Mouse (Mus musculus): ENCODE results near the gene Rims4. TPM values are rescaled to one million over a fixed set of nuclear protein-coding genes. Genes with fewer than 3 reads are reported as not detected.

Rims4 gene
- total and polyA plus RNA-seq, 3 experiments, result not detected

DNA sequence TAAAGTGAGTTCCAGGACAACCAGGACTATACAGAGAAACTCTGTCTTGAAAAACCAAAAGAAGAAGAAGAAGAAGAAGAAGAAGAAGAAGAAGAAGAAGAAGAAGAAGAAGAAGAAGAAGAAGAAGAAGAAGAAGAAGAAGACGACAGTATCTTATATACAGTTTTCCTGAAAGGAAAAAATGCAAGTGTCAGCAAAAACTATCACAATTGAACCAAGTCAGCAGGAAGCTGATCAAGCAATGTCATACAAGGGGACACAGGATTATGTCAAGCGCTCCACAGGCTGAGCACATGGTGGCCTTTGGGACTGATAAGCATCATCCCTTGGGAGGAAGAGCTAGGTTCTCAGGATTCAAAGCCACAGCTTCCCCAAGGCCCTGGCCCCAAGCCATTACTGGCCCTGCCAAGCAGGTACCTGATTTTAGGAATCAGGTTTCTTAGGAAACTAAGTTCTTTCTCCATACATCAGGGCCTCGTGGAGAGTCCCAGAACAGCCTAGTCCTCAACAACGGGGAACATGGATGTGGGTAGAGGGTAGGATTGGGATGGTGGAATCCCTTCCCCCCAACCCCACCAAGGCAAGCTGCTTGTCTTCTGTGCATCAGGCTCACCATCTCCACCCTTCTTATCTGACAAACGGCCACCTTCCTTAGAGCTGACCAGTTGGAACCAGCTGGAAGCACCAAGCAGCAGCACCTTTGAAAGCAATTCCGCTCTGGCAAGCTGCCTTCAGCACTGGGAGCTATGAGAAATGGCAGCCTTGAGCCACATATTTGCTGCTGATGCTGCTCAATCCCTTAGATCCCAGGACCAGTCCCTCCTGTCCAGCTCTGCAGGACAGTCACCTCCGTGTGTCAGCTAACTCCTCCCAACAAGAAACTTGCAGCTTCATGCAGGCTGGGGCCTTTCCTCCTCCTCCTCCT is 24.8 kb downstream of the Rims4 start:
- H3K4me1 ChIP-seq (ENCODE audit: control insufficient read depth in 1 of 2, insufficient read depth in 2 of 2, low read length in 2 of 2), result no peaks in the 10 kb centered on the region
- H3K36me3 ChIP-seq (ENCODE audit: control insufficient read depth in 1 of 2, insufficient read depth in 2 of 2, low read length in 2 of 2), result no peaks in the 10 kb centered on the region
- DNase-seq (ENCODE audit: low read depth, low spot score), result no peak
- no peak overlapping the region for H3K9ac ChIP-seq (ENCODE audit: control insufficient read depth, low read depth, low read length, poor library complexity, severe bottlenecking)
- no peak overlapping the region for H3K4me3 ChIP-seq (ENCODE audit: control insufficient read depth in 1 of 2, insufficient read depth in 1 of 2, low read depth in 2 of 2, low read length in 2 of 2)
- H3K9me3 ChIP-seq (replicated peaks; ENCODE audit: insufficient read depth, low read length), result no peaks in the 10 kb centered on the region
- no peaks in the 10 kb centered on the region for H3K79me2 ChIP-seq (ENCODE audit: control insufficient read depth, insufficient read depth, low read length, poor library complexity)
- H3K27me3 ChIP-seq (ENCODE audit: control insufficient read depth in 1 of 2, insufficient read depth in 2 of 2, low read length in 2 of 2), result 0 out of 4 replicates have a peak, but pooled peaks cover 0 to 1% of the 10 kb centered on the region in 2 experiments
- no peak overlapping the region for H3K27ac ChIP-seq (ENCODE audit: control insufficient read depth, low read depth, low read length)
- no peak for TF ChIP-seq CHD2 (IDR thresholded peaks at IDR 0.05; ENCODE audit: low read length)
- TF ChIP-seq CTCF (IDR thresholded peaks at IDR 0.05 in 2 of 3, conservative IDR thresholded peaks at IDR 0.05 in 1 of 3; ENCODE audit: control insufficient read depth in 1 of 3, insufficient read depth in 1 of 3, low read depth in 2 of 3, low read length in 3 of 3, poor library complexity in 1 of 3, severe bottlenecking in 1 of 3), result no peak
- no peak for TF ChIP-seq CHD1 (IDR thresholded peaks at IDR 0.05; ENCODE audit: low read depth, low read length)
- TF ChIP-seq ZMIZ1 (IDR thresholded peaks at IDR 0.05; ENCODE audit: low read depth, low read length), result no peak
- no peak for TF ChIP-seq RAD21 (IDR thresholded peaks at IDR 0.05; ENCODE audit: low read depth, low read length)
- no peak for TF ChIP-seq RCOR1 (IDR thresholded peaks at IDR 0.05; ENCODE audit: low read depth, low read length)
- TF ChIP-seq ZNF384 (IDR thresholded peaks at IDR 0.05; ENCODE audit: low read depth, low read length), result no peak
- TF ChIP-seq ZC3H11A (IDR thresholded peaks at IDR 0.05; ENCODE audit: low read depth, low read length), result no peak
- no peak for TF ChIP-seq SIN3A (IDR thresholded peaks at IDR 0.05; ENCODE audit: low read length)
- no peak for TF ChIP-seq MYC (IDR thresholded peaks at IDR 0.05; ENCODE audit: low read depth, low read length)

DNA sequence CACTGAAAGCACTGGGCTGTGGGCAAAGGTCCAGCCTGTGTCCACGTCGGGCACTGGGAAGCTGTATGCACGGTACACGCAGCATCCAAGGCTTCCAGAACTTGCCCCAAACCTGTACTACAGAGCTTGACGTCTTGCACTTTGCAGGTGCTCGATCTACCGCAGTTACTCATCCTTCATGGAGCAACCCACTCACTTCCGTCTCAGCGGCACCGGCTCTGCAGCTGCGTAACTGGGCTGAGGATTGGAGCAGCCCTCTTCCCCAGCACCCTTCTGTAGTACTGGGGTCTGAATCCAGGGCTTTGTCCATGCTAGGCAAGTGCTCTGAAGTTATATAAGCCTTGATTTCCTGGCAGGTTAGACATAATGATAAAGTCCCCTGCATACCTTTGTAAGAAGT is 27.2 kb downstream of the Rims4 start:
- Histone ChIP-seq H3K79me2 (ENCODE audit: control insufficient read depth, insufficient read depth, low read length, poor library complexity) (no peaks in the 10 kb centered on the region), H3K9me3 (replicated peaks; ENCODE audit: insufficient read depth, low read length) (no peaks in the 10 kb centered on the region), H3K27ac (ENCODE audit: control insufficient read depth, low read depth, low read length) (no peak overlapping the region)

DNA sequence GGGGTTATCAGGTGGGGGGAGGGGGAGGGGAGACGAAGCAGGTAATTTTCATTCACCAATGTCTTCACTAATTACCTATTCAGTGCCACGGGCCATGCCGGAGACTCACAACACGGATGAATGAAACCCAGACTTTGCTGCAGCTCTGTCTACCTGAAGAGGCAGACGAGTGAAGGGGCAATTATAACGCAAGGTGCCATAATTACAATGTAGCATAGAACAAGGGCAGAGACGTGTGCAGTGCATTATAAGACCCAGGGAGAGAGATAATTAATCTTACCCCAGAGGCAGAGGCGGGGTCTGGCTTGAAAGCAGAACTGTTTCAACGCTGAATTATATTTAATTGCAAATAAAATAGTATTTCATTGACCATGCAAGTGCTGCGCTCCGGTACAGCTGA is 27.9 kb downstream of the Rims4 start:
- no peaks in the 10 kb centered on the region for H3K79me2 ChIP-seq (ENCODE audit: control insufficient read depth, insufficient read depth, low read length, poor library complexity)
- no peak overlapping the region for H3K4me3 ChIP-seq (ENCODE audit: control insufficient read depth in 1 of 2, insufficient read depth in 1 of 2, low read depth in 2 of 2, low read length in 2 of 2)
- no peaks in the 10 kb centered on the region for H3K36me3 ChIP-seq (ENCODE audit: control insufficient read depth in 1 of 2, insufficient read depth in 2 of 2, low read length in 2 of 2)
- no peaks in the 10 kb centered on the region for H3K4me1 ChIP-seq (ENCODE audit: control insufficient read depth in 1 of 2, insufficient read depth in 2 of 2, low read length in 2 of 2)
- no peak for DNase-seq (ENCODE audit: low read depth, low spot score)
- no peak overlapping the region for H3K27ac ChIP-seq (ENCODE audit: control insufficient read depth, low read depth, low read length)
- H3K9ac ChIP-seq (ENCODE audit: control insufficient read depth, low read depth, low read length, poor library complexity, severe bottlenecking), result no peak overlapping the region
- H3K27me3 ChIP-seq (ENCODE audit: control insufficient read depth in 1 of 2, insufficient read depth in 2 of 2, low read length in 2 of 2), result no peaks in the 10 kb centered on the region
- no peaks in the 10 kb centered on the region for H3K9me3 ChIP-seq (replicated peaks; ENCODE audit: insufficient read depth, low read length)
- no peak for TF ChIP-seq MAZ (IDR thresholded peaks at IDR 0.05; ENCODE audit: low read depth, low read length)
- no peak for TF ChIP-seq CTCF (IDR thresholded peaks at IDR 0.05 in 2 of 3, conservative IDR thresholded peaks at IDR 0.05 in 1 of 3; ENCODE audit: control insufficient read depth in 1 of 3, insufficient read depth in 1 of 3, low read depth in 2 of 3, low read length in 3 of 3, poor library complexity in 1 of 3, severe bottlenecking in 1 of 3)
- no peak for TF ChIP-seq GATA1 (IDR thresholded peaks at IDR 0.05; ENCODE audit: low read depth, low read length)
- no peak for TF ChIP-seq SIN3A (IDR thresholded peaks at IDR 0.05; ENCODE audit: low read length)
- TF ChIP-seq TAL1 (IDR thresholded peaks at IDR 0.05; ENCODE audit: low read length), result no peak
- TF ChIP-seq E2F4 (IDR thresholded peaks at IDR 0.05; ENCODE audit: borderline replicate concordance, low read depth, low read length), result no peak
- no peak for TF ChIP-seq MAX (IDR thresholded peaks at IDR 0.05; ENCODE audit: low read length)
- TF ChIP-seq NELFE (IDR thresholded peaks at IDR 0.05; ENCODE audit: low read depth, low read length), result no peak
- no peak for TF ChIP-seq ELF1 (IDR thresholded peaks at IDR 0.05; ENCODE audit: low read depth, low read length)
- TF ChIP-seq USF2 (IDR thresholded peaks at IDR 0.05; ENCODE audit: borderline replicate concordance in 1 of 2, insufficient read depth in 1 of 2, low read depth in 1 of 2, low read length in 2 of 2), result no peak
- TF ChIP-seq RAD21 (IDR thresholded peaks at IDR 0.05; ENCODE audit: low read depth, low read length), result no peak
- no peak for TF ChIP-seq MYB (IDR thresholded peaks at IDR 0.05; ENCODE audit: low read depth, low read length)
- TF ChIP-seq CHD1 (IDR thresholded peaks at IDR 0.05; ENCODE audit: low read depth, low read length), result no peak
- TF ChIP-seq MYC (IDR thresholded peaks at IDR 0.05; ENCODE audit: low read depth, low read length), result no peak
- no peak for TF ChIP-seq MEF2A (IDR thresholded peaks at IDR 0.05; ENCODE audit: extremely low read depth, insufficient replicate concordance, low read depth, low read length, poor library complexity, severe bottlenecking)
- no peak for TF ChIP-seq ZKSCAN1 (IDR thresholded peaks at IDR 0.05; ENCODE audit: low read depth, low read length)

More for the DNA sequence above, 27.2 kb downstream of the Rims4 start:
- H3K9ac ChIP-seq (ENCODE audit: control insufficient read depth, low read depth, low read length, poor library complexity, severe bottlenecking), result no peak overlapping the region
- DNase-seq (ENCODE audit: low read depth, low spot score), result no peak
- H3K4me3 ChIP-seq (ENCODE audit: control insufficient read depth in 1 of 2, insufficient read depth in 1 of 2, low read depth in 2 of 2, low read length in 2 of 2), result no peak overlapping the region
- TF ChIP-seq ZC3H11A (IDR thresholded peaks at IDR 0.05; ENCODE audit: low read depth, low read length) (no peak), RAD21 (IDR thresholded peaks at IDR 0.05; ENCODE audit: low read depth, low read length) (no peak), TCF12 (IDR thresholded peaks at IDR 0.05; ENCODE audit: low read depth, low read length) (no peak), SMC3 (IDR thresholded peaks at IDR 0.05; ENCODE audit: low read depth, low read length) (no peak), HCFC1 (IDR thresholded peaks at IDR 0.05; ENCODE audit: low read depth, low read length) (no peak), GATA1 (IDR thresholded peaks at IDR 0.05; ENCODE audit: low read depth, low read length) (no peak), ETS1 (IDR thresholded peaks at IDR 0.05; ENCODE audit: low read depth, low read length) (no peak), USF2 (IDR thresholded peaks at IDR 0.05; ENCODE audit: borderline replicate concordance in 1 of 2, insufficient read depth in 1 of 2, low read depth in 1 of 2, low read length in 2 of 2) (no peak)
- H3K36me3 ChIP-seq (ENCODE audit: control insufficient read depth in 1 of 2, insufficient read depth in 2 of 2, low read length in 2 of 2), result no peaks in the 10 kb centered on the region
- H3K4me1 ChIP-seq (ENCODE audit: control insufficient read depth in 1 of 2, insufficient read depth in 2 of 2, low read length in 2 of 2), result no peaks in the 10 kb centered on the region
- no peaks in the 10 kb centered on the region for H3K27me3 ChIP-seq (ENCODE audit: control insufficient read depth in 1 of 2, insufficient read depth in 2 of 2, low read length in 2 of 2)
